Mouse (Mus musculus): ENCODE measurements around the gene Eddm3b. TPM values are rescaled to one million over a fixed set of nuclear protein-coding genes. Genes with fewer than 3 reads are reported as not detected.
A peak's percentile ranks its signal among the peaks of the same experiment; 100 is the strongest.
"Not testable (repeated sequence)": the region's sequence is repeated elsewhere in the genome, so short reads cannot be mapped to it uniquely, and the experiment has no call there.

Eddm3b gene
- polyA plus RNA-seq, 1 experiment from 2014 or later, result 2.0 TPM

GRCm38 (mm10) chr14:51093496-51093895 lies 20.7 kb upstream of the Eddm3b start:
- Histone ChIP-seq H3K4me3 (replicated peaks; ENCODE audit: low read depth, low read length) (no peak overlapping the region), H3K4me1 (replicated peaks; ENCODE audit: insufficient read depth, low read length) (no peaks in the 10 kb centered on the region), H3K4me2 (ENCODE audit: low read length) (no peak overlapping the region), H3K27ac (no peak overlapping the region), H3K27me3 (ENCODE audit: insufficient read depth, low read length) (no peaks in the 10 kb centered on the region), H3K9me3 (replicated peaks; ENCODE audit: low read length) (no peaks in the 10 kb centered on the region), H3K9ac (ENCODE audit: low read depth, low read length) (no peak overlapping the region), H3K36me3 (ENCODE audit: insufficient read depth, low read length) (no peaks in the 10 kb centered on the region)
- no peak for ATAC-seq (replicated peaks; ENCODE audit: low FRiP score, low read depth)
- no peak for DNase-seq (ENCODE audit: low spot score)
- no peak for TF ChIP-seq CTCF (IDR thresholded peaks at IDR 0.05; ENCODE audit: low read depth)
- 33% methylated on average over 3 of the region's 3 CpGs for WGBS

GRCm38 (mm10) chr14:51094096-51094875 lies 19.9 kb upstream of the Eddm3b start:
- no peak overlapping the region for H3K4me3 ChIP-seq (replicated peaks; ENCODE audit: low read depth, low read length)
- no peak overlapping the region for H3K9ac ChIP-seq (ENCODE audit: low read depth, low read length)
- H3K4me1 ChIP-seq (replicated peaks; ENCODE audit: insufficient read depth, low read length), result no peaks in the 10 kb centered on the region
- H3K36me3 ChIP-seq (ENCODE audit: insufficient read depth, low read length), result no peaks in the 10 kb centered on the region
- WGBS, result 80% methylated on average over 5 of the region's 5 CpGs
- no peak for ATAC-seq (replicated peaks; ENCODE audit: low FRiP score, low read depth)
- no peak for DNase-seq (ENCODE audit: low spot score)
- no peaks in the 10 kb centered on the region for H3K27me3 ChIP-seq (ENCODE audit: insufficient read depth, low read length)
- no peak overlapping the region for H3K27ac ChIP-seq
- no peaks in the 10 kb centered on the region for H3K9me3 ChIP-seq (replicated peaks; ENCODE audit: low read length)
- H3K4me2 ChIP-seq (ENCODE audit: low read length), result no peak overlapping the region
- TF ChIP-seq CTCF (IDR thresholded peaks at IDR 0.05; ENCODE audit: low read depth), result no peak

- no peak overlapping the region for H3K9ac ChIP-seq (ENCODE audit: low read depth, low read length)
- H3K4me2 ChIP-seq (ENCODE audit: low read length), result no peak overlapping the region
- H3K36me3 ChIP-seq (ENCODE audit: insufficient read depth, low read length), result no peaks in the 10 kb centered on the region
- no peak for ATAC-seq (replicated peaks; ENCODE audit: low FRiP score, low read depth)
- no peak for TF ChIP-seq CTCF (IDR thresholded peaks at IDR 0.05; ENCODE audit: low read depth)
- 77% methylated on average over 9 of the region's 9 CpGs for WGBS
- no peaks in the 10 kb centered on the region for H3K27me3 ChIP-seq (ENCODE audit: insufficient read depth, low read length)
- DNase-seq (ENCODE audit: low spot score), result no peak
- H3K4me1 ChIP-seq (replicated peaks; ENCODE audit: insufficient read depth, low read length), result no peaks in the 10 kb centered on the region
- H3K4me3 ChIP-seq (replicated peaks; ENCODE audit: low read depth, low read length), result no peak overlapping the region
- no peak overlapping the region for H3K27ac ChIP-seq
- no peaks in the 10 kb centered on the region for H3K9me3 ChIP-seq (replicated peaks; ENCODE audit: low read length)
Observed at GRCm38 (mm10) chr14:51094921-51095320, 19.3 kb upstream of the Eddm3b start.

- DNase-seq (ENCODE audit: low spot score), result peak; percentile 34
- Histone ChIP-seq H3K9ac (ENCODE audit: low read depth, low read length) (no peak overlapping the region), H3K4me3 (replicated peaks; ENCODE audit: low read depth, low read length) (no peak overlapping the region), H3K36me3 (ENCODE audit: insufficient read depth, low read length) (no peaks in the 10 kb centered on the region), H3K9me3 (replicated peaks; ENCODE audit: low read length) (no peaks in the 10 kb centered on the region), H3K4me1 (replicated peaks; ENCODE audit: insufficient read depth, low read length) (no peaks in the 10 kb centered on the region), H3K27ac (no peak overlapping the region), H3K27me3 (ENCODE audit: insufficient read depth, low read length) (no peaks in the 10 kb centered on the region), H3K4me2 (ENCODE audit: low read length) (no peak overlapping the region)
- TF ChIP-seq CTCF (IDR thresholded peaks at IDR 0.05; ENCODE audit: low read depth), result no peak
- 38% methylated on average over 9 of the region's 9 CpGs for WGBS
- no peak for ATAC-seq (replicated peaks; ENCODE audit: low FRiP score, low read depth)
Observed at GRCm38 (mm10) chr14:51095736-51096524, 18.3 kb upstream of the Eddm3b start.

GRCm38 (mm10) chr14:51098300-51098699 lies 15.9 kb upstream of the Eddm3b start:
- DNase-seq (ENCODE audit: low spot score) (peak; percentile 55), ATAC-seq (replicated peaks; ENCODE audit: low FRiP score, low read depth) (0 out of 2 replicates have a peak, but pooled peaks have one; percentile 52)
- not testable (repeated sequence) for H3K27me3 ChIP-seq (ENCODE audit: insufficient read depth, low read length); H3K9ac ChIP-seq (ENCODE audit: low read depth, low read length); H3K4me3 ChIP-seq (replicated peaks; ENCODE audit: low read depth, low read length); H3K9me3 ChIP-seq (replicated peaks; ENCODE audit: low read length); H3K4me1 ChIP-seq (replicated peaks; ENCODE audit: insufficient read depth, low read length); H3K27ac ChIP-seq; H3K36me3 ChIP-seq (ENCODE audit: insufficient read depth, low read length); H3K4me2 ChIP-seq (ENCODE audit: low read length)
- TF ChIP-seq CTCF (IDR thresholded peaks at IDR 0.05; ENCODE audit: low read depth), result peak; percentile 75
- 24% methylated on average over 1 of the region's 1 CpGs for WGBS

GRCm38 (mm10) chr14:51098921-51099320 lies 15.3 kb upstream of the Eddm3b start:
- 91% methylated on average over 11 of the region's 11 CpGs for WGBS
- Histone ChIP-seq H3K27me3 (ENCODE audit: insufficient read depth, low read length) (no peaks in the 10 kb centered on the region), H3K4me1 (replicated peaks; ENCODE audit: insufficient read depth, low read length) (no peaks in the 10 kb centered on the region), H3K9me3 (replicated peaks; ENCODE audit: low read length) (no peaks in the 10 kb centered on the region), H3K27ac (no peak overlapping the region), H3K4me3 (replicated peaks; ENCODE audit: low read depth, low read length) (no peak overlapping the region), H3K9ac (ENCODE audit: low read depth, low read length) (no peak overlapping the region), H3K4me2 (ENCODE audit: low read length) (no peak overlapping the region), H3K36me3 (ENCODE audit: insufficient read depth, low read length) (no peaks in the 10 kb centered on the region)
- DNase-seq (ENCODE audit: low spot score), result no peak
- no peak for TF ChIP-seq CTCF (IDR thresholded peaks at IDR 0.05; ENCODE audit: low read depth)
- no peak for ATAC-seq (replicated peaks; ENCODE audit: low FRiP score, low read depth)

Data from kidney, postnatal 0 days (tissue).